Mouse (Mus musculus): ENCODE data around the gene Cux2.
A peak's percentile ranks its signal among the peaks of the same experiment; 100 is the strongest.

Gene Cux2

DNA sequence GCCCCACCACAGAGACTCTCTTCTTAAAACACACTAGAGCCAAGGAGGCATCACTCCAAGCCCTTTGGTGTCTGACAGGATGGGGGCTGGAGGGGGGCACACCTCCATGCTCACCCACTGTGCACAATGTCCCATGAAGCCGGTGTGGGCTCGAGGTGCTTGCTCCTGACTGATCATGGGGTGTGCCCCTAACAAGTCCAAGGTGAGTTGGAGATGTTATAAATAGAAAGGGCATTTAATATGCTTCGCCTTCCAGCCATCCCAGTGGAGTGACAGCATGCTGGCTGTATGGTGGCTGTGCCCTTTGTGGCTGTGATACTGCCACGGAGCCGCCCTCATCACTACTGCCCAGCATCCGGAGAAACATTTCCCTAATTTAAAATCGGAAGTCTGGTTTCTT is 87.5 kb downstream of the Cux2 start:
- no peak for DNase-seq (ENCODE audit: low spot score in 2 of 2)

DNA sequence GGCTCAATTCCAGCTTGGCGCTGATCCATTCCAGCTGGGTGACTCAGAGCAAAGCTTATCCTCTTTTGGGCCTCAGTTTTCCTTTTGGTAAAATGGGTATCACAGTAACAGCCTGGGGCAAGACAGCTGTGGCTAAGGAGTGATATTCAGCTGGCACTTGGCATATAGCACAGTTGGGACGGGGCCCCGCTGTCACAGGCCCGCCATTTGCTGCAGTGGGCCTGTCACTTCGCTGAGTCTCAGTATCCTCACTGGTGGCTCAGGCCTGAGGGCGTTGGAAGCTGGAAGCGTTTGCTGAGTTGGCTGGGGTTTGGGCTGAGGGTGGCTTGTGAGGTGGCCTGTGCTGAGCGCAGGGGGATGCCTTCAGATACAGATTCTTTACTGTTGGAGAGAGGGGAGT is 88.6 kb downstream of the Cux2 start:
- no peak for DNase-seq (ENCODE audit: low spot score in 2 of 2)

DNA sequence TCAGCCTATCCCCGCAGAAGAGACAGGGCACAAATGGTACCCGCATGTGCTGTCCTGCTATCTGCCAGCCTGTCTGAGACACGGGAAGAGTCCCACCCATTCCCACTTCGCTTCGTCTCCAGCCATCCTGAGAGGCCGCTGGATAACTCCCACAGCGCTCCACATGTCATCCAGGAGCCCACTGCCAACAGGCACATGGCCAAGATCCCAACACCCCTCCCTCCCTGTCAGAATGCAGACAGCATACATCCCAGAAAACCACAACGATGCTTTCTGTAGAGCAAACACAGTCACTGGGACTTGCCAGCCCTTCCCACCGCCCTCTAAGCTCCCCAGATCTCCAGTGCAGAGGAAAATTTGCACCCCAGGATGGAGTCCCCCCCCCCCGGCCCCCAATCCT is 90.2 kb downstream of the Cux2 start:
- DNase-seq (ENCODE audit: low spot score in 2 of 2), result no peak

DNA sequence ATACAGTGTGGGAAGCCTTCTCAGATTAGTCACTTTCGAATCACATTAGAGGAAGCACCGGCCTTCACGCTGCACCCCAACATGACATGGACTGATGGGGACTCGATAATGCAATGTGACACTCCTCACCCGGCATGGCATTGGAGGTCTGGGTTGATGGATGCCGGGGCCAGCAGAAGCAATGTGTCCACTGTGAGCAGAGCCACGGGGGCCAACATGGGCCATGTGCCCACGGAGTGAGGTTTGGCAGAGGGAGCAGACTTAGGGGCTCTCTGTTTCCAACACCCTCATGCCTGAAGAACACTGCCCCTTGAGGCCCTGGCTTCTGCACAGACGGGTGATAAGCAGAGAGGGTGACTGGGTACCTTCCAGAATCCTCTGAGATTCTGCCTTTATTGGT is 91.4 kb downstream of the Cux2 start:
- no peak for DNase-seq (ENCODE audit: low spot score in 2 of 2)

DNA sequence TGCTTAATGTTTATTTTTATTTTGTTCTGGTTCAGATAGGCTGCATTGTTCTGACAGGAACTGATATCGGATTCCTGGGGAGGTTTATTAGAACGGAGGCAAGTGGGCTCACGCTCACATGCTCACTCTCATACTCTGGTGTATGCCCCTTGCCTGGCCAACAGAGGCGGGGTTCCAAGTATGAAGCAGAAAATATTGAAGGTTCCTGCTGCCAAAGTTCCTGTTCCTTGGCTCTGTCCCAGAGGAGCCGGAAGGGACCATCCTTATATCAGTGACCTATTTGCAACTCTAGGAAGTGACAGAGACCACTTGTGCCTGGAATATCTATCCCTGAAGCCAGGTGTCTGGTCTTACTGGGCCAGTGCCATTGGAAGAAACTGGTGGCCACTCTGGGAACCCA is 94.1 kb downstream of the Cux2 start:
- DNase-seq (ENCODE audit: low spot score in 2 of 2), result no peak

DNA sequence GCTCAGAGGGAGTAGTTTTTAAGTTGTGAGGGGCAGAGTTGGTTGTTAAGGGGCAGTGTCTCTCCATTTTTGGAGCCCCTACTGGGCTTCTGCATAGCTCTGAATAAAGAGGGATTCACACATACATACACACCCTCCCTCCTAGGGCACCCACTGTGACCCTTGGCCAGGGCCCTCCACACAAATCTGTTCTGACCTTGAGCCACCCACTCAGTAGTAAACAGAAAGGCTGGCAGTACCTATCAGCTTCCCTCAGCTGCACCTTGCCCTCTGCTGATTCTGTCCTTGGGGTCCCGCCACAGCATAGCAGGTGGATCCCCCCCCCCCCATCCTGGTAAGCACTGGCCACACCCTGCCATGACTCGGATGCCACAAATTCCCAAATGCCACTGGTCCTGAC is 99.7 kb downstream of the Cux2 start:
- no peak for DNase-seq (ENCODE audit: low spot score in 2 of 2)

DNA sequence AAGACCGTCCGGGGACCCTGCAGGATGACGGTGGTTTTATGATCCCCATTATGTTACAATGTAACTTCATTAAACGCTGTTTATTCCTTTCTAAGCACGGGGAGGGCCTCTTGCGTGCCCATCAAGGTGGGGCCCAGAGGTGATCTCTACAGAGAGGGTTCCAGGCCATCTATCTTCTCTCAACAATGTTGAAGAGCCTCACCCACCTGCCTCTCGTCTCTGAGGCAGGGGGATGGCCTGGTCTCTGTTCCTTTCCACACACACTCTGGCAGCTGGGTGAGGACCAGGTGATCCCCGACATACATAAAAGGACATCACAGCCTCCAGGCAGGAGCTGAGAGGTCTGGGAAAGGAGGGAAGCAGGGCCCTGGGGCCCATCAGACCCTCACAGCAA is 100.9 kb downstream of the Cux2 start:
- no peak for DNase-seq (ENCODE audit: low spot score in 2 of 2)

DNA sequence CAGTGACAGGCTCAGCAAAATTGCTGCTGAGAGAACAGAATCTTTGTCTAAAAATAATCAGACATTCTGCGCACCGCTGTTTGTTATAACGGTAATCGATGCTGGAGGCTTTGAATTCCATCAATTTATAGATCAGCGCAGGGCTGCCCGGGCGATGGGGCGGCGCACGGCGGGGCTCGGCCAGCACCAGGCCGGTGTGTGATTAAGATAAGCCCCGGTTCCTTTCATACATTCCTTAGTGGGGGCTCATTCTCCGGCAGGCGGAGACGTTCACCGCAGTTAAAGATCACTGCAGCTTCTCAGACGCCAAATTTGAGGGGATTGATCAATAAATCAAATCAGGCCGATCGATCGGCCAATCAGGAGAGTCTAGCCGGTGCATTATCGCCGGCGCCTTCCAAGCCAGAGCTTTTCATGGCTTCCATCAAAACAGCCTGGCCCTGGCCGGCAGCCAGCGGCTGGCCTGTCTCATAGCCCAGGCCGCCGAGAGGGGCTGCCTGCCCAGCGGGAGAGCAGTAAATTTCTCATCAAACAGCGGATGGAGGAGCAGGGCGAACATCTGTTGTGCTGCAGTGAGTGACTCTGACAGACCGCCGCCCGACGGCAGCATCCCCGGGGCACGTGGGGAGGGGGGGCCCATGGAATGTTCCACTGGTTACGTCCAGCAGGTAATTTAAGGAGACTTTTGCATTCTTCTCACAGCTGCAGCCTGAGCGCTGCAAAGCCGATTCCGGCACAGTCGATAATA is 101.4 kb downstream of the Cux2 start:
- DNase-seq (ENCODE audit: low spot score in 2 of 2), result no peak

DNA sequence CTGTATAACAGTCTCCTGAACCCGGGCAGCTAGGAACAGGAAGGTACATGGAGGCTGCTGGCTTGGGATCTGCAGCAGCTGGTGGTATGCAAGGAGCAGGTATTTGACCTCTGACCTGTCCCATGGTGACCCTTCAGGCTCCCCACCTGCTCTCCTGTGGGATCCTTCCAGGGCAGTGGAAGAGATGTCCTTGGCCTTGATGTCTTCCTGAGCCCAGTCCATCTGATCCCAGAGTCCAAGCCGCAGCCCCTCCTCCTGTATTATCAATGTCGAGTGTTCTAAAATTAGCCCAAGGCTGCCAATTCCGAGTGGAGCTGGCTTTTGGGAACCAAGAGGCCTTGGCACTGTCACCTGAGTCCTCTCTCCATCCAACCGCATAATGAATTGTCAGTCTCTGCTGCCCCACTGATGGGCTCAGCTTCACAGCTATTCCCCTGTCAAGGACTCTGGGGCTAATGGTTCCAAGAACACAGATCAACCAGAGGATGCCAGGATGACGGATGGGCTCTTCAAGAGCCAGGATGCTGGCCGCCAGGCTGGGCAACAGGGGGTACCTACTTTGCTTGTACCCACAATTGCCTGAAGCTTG is 103.2 kb downstream of the Cux2 start:
- DNase-seq (ENCODE audit: low spot score in 2 of 2), result no peak

DNA sequence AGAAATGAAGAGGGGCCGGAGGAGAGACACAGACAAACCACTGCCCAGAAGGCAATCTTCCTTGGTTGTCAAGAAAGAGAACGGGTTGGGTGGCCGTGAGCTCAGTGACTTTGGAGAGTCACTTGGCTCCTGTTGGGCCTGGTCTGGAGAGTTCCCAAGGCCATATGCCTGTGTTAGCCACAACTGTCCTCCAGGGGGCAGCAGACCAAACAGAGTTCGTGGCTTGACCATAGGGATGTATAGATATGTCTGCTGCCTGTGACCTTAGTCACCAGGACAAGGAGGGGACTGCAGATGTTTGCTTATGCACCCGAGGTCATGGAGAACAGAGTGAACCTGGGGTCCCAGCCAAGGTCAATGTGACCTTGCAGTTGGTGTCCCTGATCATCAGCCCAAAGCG is 104.1 kb downstream of the Cux2 start:
- DNase-seq (ENCODE audit: low spot score in 2 of 2), result peak in 1 of 2 experiments; percentile 20

DNA sequence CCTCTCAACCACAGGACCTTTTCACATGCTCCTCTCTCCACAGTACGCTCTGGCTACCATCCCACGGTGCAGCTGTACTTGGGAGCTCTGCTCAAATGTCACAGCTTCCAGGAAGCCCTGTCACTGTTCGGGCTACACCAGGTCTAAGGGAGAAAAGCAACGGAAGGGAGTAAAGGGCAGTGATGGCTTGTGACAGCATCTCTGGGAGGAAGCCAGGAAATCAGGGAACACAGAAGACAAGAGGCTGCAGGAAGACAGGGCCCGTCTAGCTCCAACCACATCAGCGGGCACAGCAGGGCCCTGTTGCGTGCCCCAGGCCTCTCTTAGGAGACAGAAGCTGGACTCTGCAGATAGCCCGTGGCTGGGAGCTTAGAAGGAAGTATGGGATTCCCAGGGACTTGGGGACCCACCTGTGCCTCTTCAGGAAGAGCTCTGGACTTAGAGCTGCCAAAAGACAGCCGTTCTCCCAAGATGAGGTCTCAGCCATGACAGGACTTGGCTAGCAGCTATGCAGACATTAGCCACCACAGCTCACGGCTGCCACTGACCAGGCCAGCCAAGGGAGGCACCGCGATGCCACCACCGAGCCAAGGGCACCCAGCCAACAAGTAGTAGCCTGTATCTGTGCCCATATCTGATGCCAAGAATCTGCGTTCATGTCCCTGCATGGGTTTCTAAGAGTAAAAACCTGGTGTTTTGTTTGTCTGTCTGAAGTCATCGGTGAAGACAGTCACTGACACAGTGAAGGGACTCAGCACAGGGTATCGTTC is 105.7 kb downstream of the Cux2 start:
- no peak for DNase-seq (ENCODE audit: low spot score in 2 of 2)

DNA sequence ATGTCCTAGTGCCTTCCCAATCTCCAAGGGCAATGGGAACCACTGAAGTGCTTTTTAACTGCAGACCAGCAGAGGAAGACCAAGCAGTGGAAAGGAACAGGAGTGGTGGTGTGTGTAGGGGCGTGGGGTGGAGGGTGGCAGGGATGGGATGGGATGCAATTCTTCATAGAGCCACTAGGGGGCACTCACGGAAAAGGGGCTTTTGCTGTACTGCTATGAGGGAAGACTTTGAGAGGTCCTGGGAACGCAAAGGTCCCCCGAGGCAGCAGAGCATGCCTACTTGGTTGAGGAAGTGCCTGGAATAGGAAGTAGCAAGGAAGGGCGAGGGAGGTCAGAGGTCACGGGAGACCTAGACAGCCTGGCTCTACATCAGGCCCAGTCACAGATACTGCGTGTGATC is 106.4 kb downstream of the Cux2 start:
- no peak for DNase-seq (ENCODE audit: low spot score in 2 of 2)

DNA sequence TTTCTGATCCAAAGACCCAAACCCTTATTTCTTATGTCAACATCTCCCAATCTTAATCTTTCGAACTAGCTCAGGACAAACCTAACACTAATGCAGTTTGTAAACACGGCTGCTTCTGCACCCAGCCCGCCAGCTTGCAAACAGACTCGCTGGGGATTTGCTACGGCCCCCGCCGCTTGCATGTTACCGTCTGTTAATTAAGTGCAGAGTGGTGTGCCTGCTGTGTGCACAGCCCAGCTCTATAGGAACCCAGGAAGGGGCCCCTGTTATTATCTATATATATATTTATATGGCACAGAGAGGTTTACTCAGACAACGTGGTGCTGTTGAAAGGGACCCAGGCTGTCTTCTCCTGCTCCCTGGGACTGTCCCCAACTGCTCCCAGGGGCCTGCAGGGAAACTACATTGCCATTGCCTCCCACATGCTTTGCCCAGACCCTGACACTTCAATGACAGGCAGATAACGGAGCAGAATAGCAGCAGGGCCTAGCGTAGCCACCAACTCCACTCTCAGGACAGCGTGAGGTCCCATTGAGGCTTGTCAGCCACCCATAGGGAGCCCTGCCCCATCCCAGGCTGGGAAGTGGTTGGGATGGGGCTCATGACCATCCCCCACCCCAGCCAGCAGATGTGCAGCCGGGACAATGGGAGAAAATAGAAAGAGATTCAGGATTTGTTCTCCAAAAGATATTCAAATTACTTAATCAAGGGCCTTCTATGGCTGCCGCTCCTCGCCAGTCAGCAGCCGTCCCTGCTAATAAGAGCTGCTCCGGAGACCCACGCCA is 111.6 kb downstream of the Cux2 start:
- DNase-seq (ENCODE audit: low spot score in 2 of 2), result no peak

DNA sequence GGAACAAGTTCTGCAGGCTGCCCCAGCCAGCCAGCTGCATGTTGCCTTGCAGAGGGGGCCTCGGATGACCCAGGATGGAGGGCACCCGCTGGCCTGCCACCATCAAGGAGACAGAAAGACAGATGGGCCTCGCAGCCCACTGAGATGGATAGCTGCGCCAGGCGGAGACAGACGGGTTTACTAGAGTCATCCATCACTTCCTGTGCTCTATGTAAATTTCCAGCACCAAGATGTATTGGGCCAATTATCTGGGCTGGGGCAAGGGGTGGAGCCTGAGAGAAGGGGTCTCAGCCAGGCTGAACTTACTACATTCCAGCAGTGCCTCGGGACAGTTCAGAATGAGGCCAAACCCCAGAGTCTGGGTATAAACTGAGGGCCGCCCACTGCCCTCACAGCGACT is 119.6 kb downstream of the Cux2 start:
- DNase-seq (ENCODE audit: low spot score in 2 of 2), result no peak

DNA sequence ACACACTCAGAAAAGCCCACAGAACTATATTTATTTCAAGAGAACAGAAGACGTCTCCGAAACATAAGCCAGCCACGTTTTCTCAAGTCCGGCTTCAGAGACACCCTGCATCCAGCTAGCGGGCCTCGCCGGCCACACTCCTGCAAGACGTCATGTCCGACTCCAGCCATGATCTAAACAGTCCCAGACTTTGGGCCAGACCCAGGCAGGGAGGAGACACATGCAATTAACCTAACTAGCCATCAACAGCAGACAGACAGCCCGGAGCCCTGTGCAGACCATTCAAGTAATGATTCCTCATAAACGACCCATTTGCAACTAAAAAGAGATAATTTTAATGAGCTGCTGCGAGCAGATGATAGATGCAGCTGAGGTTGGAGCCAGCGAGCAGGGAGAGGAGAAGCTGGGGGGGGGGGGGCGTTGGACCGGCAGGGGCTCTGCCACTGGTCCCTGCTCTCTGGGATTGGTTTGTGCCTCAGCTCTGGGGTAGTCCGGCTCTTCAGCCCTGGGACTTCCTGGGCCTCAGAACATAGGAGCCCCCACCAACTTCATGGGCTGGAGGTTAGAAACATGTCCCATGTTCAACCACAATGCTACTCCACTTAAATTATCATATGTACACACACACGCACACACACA is 121.4 kb downstream of the Cux2 start:
- DNase-seq (ENCODE audit: low spot score in 2 of 2), result no peak

DNA sequence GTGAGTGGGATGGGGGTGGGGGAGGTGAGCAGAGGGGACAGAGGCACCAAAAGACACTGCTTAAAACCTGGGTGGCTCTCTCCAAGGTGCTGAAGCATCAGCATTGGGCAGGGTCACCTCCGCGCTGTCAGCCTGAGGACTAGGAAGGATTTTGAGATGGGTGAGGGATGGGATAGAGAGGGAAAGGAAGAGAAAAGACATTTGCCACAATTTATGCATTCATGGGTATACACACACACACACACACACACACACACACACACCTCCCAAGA is 123.4 kb downstream of the Cux2 start:
- DNase-seq (ENCODE audit: low spot score in 2 of 2), result no peak

DNA sequence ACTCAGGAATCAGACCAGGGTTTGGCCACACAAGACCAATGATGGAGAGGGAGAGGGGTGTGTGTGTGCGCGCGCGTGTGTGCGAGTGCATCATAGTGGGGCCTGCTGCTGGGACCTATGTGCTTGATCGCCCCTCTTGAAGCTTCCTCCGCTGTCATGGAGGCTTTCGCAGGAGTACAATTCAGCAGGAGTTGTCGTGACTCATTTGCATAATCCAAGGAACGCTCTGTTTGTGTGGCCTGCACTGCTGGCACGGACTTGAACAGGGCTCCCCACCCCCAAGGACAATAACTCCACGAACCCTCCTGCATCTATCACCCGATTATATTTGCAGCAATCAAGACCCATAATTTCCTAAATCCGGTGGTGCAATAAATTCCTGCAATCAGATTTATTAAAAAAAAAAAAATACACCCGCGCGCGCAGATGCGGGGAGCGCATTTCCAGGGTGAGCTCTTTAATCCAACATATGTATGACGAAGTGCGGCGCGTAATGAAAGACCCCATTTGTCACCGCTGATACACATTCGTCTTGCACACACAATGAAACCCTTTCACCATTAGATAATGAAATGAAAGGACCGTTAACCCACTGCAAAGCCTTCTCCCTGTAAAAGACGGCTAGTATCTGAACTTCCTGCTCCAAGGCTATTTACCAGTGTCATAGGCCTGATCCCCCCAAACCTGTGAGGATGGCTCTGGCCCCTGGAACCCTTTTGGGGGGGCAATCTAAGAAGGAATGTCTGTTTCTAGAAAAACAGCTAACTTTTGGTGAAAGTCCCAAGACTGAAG is 124.0 kb downstream of the Cux2 start:
- no peak for DNase-seq (ENCODE audit: low spot score in 2 of 2)

DNA sequence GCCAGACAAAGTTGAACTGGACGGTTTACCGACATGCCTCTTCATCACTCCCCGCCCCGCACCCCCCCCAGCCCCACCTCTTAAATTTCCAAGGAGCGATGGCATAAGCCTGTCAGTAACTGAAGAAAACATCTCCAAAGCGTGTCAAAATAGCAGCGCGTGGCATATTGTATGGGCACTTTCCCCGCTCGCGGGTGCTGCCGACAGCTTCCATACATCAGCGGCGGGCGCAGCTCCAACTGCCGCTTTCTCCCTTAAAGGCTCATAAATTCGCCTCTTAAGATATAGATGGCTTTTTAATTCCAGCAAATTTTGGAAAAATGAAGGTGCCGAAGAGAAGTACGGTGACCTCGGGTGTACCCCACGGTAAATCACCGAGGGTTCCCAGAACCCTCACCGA is 124.6 kb downstream of the Cux2 start:
- DNase-seq (ENCODE audit: low spot score in 2 of 2), result no peak

DNA sequence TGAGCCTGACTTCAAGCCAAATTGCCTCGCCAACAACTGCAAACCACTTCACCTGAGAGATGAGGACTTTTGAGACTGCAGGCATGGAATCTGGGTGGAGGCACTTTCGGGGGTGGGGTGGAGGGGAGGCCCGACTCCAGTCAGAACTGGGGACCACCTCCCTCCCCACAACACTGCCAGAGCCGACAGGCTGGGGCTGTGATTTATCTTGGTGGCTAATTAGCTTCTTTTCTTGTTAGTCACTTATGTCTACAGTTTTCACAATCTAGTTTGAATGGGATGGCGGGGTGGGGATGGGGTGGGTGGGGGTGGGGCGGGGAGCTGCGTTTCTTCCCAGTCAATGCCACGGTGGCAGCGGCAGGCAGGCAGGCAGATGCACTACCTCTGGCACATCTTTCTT is 125.5 kb downstream of the Cux2 start:
- DNase-seq (ENCODE audit: low spot score in 2 of 2), result no peak

DNA sequence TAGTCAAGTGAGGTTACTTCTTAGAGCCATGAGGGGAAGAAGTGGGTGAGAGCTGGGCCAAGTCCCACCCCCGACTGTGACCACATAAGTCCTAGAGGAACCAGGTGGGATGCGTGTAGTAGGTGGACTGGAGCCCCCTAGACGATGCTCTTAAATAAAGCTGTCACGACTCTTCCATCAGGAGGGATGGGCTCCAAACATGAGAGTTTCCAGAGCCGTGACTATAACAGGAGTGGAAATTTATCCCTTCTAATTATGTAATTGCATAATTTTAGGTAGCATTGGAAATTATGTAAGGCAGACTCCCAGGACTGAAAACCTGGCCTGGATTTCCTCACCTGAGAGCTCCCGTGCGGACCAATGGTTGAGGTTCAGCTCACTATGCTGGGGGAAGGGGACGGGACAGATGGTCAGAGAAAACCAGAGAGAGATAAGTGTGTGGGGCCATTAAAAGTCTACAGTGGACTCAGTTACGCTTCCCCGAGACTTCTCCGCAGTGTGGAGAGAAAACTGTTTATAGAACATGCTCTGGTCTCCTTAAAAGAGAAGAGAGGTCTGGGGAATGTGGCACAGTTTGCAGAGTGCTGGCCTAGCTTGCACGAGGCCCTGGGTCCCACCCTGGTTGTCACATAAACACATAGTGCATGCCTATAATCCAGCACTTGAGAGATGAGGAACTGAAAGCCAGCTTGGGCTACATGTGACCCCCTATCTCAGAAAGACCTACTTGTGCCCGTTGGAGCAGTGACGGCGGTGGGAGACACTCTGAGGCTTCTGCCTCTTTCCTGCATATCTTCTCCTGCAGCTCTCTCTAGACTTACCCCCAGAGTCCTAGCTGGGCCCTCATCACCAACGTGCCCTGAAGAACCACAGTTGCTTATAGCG is 126.7 kb downstream of the Cux2 start:
- no peak for DNase-seq (ENCODE audit: low spot score in 2 of 2)

All from spleen, postnatal 36 days (tissue).